Mouse (Mus musculus): ENCODE results near the gene Denr. TPM values are rescaled to one million over a fixed set of nuclear protein-coding genes. Genes with fewer than 3 reads are reported as not detected.

Gene Denr
- polyA plus RNA-seq, 1 experiment from 2014 or later, result 118 TPM

DNA sequence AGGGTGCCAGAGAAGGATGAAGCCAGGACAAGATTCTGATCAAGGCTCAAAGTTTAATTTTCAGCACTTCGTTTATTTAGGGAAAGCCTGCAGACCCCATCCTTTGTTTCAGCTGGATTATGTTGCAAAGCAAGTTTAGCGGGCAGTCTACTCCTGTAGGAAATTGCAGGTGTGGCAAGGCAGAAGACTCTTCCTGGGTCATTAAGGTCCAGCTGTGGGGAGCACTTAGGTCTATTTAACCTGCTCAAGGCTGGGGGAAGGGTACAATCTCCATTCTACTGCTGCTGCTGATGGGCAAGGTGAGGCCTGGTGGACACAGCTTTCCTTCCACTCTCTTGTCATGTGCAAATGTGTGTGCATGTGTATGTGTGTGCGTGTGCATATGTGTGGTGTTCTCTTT lies 52.0 kb downstream of the Denr start:
- H3K27ac ChIP-seq (ENCODE audit: low read length), result no peak overlapping the region
- H3K27me3 ChIP-seq (ENCODE audit: control insufficient read depth, insufficient read depth, low read depth, low read length), result no peaks in the 10 kb centered on the region
- H3K4me1 ChIP-seq (replicated peaks; ENCODE audit: control insufficient read depth, insufficient read depth, low read length), result no peaks in the 10 kb centered on the region
- no peak overlapping the region for H3K4me2 ChIP-seq (ENCODE audit: low read depth, low read length)
- no peak for ATAC-seq (ENCODE audit: low read depth)
- H3K36me3 ChIP-seq (ENCODE audit: control insufficient read depth, insufficient read depth, low read length), result no peaks in the 10 kb centered on the region
- no peak overlapping the region for H3K9ac ChIP-seq (ENCODE audit: low read length)
- 72% methylated on average over 3 of the region's 3 CpGs for WGBS
- H3K4me3 ChIP-seq (ENCODE audit: low read length), result no peak overlapping the region
- H3K9me3 ChIP-seq (ENCODE audit: control insufficient read depth, low read length), result no peaks in the 10 kb centered on the region

DNA sequence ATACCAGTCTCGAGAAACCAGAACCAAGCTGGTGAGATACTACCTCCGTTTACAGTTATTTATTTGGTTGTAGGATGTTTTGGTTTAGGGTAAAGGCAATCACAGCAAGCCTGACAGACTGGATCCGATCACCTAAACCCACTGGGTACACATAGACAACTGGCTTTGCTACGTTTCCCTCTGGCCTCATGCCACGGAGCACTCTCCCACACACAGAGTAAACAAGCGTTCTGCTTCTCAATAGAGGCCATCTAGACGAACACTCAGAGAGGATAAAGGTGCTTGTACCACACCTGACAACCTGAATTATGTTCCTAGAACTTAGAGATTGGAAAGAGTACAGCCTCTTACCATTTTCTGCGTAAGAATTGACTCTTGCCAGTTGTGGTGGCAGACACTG lies 53.2 kb downstream of the Denr start:
- no peaks in the 10 kb centered on the region for H3K36me3 ChIP-seq (ENCODE audit: control insufficient read depth, insufficient read depth, low read length)
- no peak overlapping the region for H3K4me3 ChIP-seq (ENCODE audit: low read length)
- no peak overlapping the region for H3K4me2 ChIP-seq (ENCODE audit: low read depth, low read length)
- no peaks in the 10 kb centered on the region for H3K4me1 ChIP-seq (replicated peaks; ENCODE audit: control insufficient read depth, insufficient read depth, low read length)
- no peaks in the 10 kb centered on the region for H3K9me3 ChIP-seq (ENCODE audit: control insufficient read depth, low read length)
- H3K9ac ChIP-seq (ENCODE audit: low read length), result no peak overlapping the region
- WGBS, result 46% methylated on average over 8 of the region's 8 CpGs
- no peak for ATAC-seq (ENCODE audit: low read depth)
- no peak overlapping the region for H3K27ac ChIP-seq (ENCODE audit: low read length)
- no peaks in the 10 kb centered on the region for H3K27me3 ChIP-seq (ENCODE audit: control insufficient read depth, insufficient read depth, low read depth, low read length)

DNA sequence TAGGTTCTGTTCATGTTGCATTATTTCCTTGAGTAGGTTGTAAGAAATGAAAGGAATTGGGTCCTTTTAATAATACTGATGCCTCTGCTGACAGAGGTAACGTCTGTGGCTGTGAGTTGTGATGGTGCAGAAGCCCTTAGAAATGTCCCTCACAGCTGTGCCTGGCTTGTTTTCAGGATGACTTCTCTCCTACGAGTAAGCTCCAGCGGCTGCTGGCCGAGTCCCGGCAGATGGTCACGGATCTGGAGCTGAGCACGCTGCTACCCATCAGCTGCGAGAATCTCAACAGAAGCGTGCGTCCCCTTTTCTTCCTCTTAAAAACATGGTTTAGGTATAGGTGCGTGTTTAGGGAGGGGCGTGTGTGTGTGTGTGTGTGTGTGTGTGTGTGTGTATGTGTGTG lies 54.1 kb downstream of the Denr start:
- Histone ChIP-seq H3K36me3 (ENCODE audit: control insufficient read depth, insufficient read depth, low read length) (no peaks in the 10 kb centered on the region), H3K4me1 (replicated peaks; ENCODE audit: control insufficient read depth, insufficient read depth, low read length) (no peaks in the 10 kb centered on the region), H3K9ac (ENCODE audit: low read length) (no peak overlapping the region), H3K4me2 (ENCODE audit: low read depth, low read length) (no peak overlapping the region), H3K27ac (ENCODE audit: low read length) (no peak overlapping the region), H3K27me3 (ENCODE audit: control insufficient read depth, insufficient read depth, low read depth, low read length) (no peaks in the 10 kb centered on the region), H3K9me3 (ENCODE audit: control insufficient read depth, low read length) (no peaks in the 10 kb centered on the region), H3K4me3 (ENCODE audit: low read length) (no peak overlapping the region)
- WGBS, result 80% methylated on average over 12 of the region's 12 CpGs
- ATAC-seq (ENCODE audit: low read depth), result no peak

DNA sequence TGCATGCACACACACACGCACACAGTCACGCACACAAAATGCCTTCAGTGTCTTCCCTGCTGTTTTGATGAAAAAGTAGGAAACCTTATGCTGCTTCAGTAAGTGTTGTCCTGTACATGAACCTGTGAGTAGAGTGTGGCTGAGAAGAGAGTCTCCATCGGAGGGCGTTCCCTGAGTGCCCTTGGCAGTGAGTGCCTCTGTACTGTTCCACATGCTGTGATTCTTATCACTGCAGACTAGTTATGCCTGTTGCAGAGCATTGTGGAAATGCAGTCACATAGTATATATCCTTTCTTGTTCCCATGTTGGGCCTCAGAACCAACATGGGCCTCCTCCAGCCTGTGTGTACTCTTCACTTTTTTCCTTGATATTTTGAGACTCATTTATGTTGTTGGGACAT lies 57.2 kb downstream of the Denr start:
- no peaks in the 10 kb centered on the region for H3K9me3 ChIP-seq (ENCODE audit: control insufficient read depth, low read length)
- no peaks in the 10 kb centered on the region for H3K4me1 ChIP-seq (replicated peaks; ENCODE audit: control insufficient read depth, insufficient read depth, low read length)
- no peak for ATAC-seq (ENCODE audit: low read depth)
- no peaks in the 10 kb centered on the region for H3K36me3 ChIP-seq (ENCODE audit: control insufficient read depth, insufficient read depth, low read length)
- H3K4me3 ChIP-seq (ENCODE audit: low read length), result no peak overlapping the region
- no peak overlapping the region for H3K9ac ChIP-seq (ENCODE audit: low read length)
- 80% methylated on average over 4 of the region's 4 CpGs for WGBS
- no peaks in the 10 kb centered on the region for H3K27me3 ChIP-seq (ENCODE audit: control insufficient read depth, insufficient read depth, low read depth, low read length)
- no peak overlapping the region for H3K4me2 ChIP-seq (ENCODE audit: low read depth, low read length)
- H3K27ac ChIP-seq (ENCODE audit: low read length), result no peak overlapping the region

DNA sequence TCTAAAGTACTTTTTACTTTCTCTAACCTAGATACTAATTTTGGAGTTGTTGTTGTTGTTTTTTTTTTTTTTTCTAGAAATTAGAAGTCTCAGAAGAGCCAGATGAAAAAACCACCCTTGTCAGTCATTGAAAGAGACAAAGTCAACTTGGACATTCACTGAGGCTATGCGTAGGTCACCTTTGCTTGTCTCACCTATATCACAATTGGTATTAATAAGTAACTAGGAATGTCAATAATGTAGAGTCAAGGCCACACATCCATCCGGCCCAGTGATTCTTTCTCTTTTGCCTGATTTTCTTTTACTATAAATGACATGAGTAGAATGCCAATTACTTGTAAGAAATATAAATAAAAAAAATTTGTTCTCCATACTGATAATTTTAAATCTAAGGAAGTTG lies 59.8 kb downstream of the Denr start:
- Histone ChIP-seq H3K27me3 (ENCODE audit: control insufficient read depth, insufficient read depth, low read depth, low read length) (no peaks in the 10 kb centered on the region), H3K9me3 (ENCODE audit: control insufficient read depth, low read length) (no peaks in the 10 kb centered on the region), H3K36me3 (ENCODE audit: control insufficient read depth, insufficient read depth, low read length) (no peaks in the 10 kb centered on the region), H3K4me3 (ENCODE audit: low read length) (no peak overlapping the region), H3K27ac (ENCODE audit: low read length) (no peak overlapping the region), H3K9ac (ENCODE audit: low read length) (no peak overlapping the region), H3K4me2 (ENCODE audit: low read depth, low read length) (no peak overlapping the region), H3K4me1 (replicated peaks; ENCODE audit: control insufficient read depth, insufficient read depth, low read length) (no peaks in the 10 kb centered on the region)
- no peak for ATAC-seq (ENCODE audit: low read depth)
- WGBS, result 61% methylated on average over 2 of the region's 2 CpGs

DNA sequence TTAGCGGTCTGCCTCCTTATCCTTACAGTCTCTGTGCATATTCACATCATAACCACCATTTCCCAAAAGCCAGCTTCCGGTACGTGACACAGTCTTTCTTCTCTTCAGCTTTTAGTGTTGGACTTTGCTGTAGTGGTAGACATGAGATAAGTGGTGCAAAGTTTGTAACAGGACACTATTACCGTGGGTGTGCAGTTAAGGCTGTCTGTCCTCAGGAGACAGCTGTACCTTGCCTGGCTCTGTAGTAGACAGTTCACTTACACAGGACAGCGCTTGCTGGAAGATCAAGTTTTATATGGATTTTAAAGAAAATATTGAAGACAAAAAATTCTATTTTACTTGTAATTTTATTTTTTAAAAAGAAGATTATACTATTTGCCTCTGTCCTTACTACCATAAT lies 61.5 kb downstream of the Denr start:
- Histone ChIP-seq H3K4me3 (ENCODE audit: low read length) (no peak overlapping the region), H3K4me1 (replicated peaks; ENCODE audit: control insufficient read depth, insufficient read depth, low read length) (no peaks in the 10 kb centered on the region), H3K9me3 (ENCODE audit: control insufficient read depth, low read length) (no peaks in the 10 kb centered on the region), H3K4me2 (ENCODE audit: low read depth, low read length) (no peak overlapping the region), H3K36me3 (ENCODE audit: control insufficient read depth, insufficient read depth, low read length) (no peaks in the 10 kb centered on the region), H3K27me3 (ENCODE audit: control insufficient read depth, insufficient read depth, low read depth, low read length) (peaks cover 4% of the 10 kb centered on the region), H3K27ac (ENCODE audit: low read length) (no peak overlapping the region), H3K9ac (ENCODE audit: low read length) (no peak overlapping the region)
- ATAC-seq (ENCODE audit: low read depth), result no peak
- WGBS, result 53% methylated on average over 5 of the region's 5 CpGs

DNA sequence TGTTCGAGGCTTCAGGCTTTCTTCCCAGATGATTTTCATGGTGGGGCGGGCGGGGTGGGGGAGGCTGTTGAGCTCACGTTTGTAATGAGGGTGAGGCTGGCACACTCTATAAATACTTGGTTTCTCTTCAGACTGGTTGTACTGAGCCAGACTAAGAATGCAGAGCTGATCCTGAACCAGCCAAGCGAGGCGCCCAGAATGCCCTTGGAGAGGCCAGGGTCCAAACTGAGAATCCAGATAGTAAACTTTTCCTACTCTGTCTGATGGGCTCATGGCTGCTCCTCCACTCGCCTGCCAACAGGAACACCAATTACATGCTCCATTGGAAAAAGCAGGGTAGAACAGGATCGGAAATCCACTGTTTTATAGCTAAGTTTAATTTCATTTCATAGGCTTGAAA lies 62.2 kb downstream of the Denr start:
- no peak overlapping the region for H3K27ac ChIP-seq (ENCODE audit: low read length)
- H3K4me3 ChIP-seq (ENCODE audit: low read length), result no peak overlapping the region
- no peak overlapping the region for H3K4me2 ChIP-seq (ENCODE audit: low read depth, low read length)
- WGBS, result 72% methylated on average over 8 of the region's 8 CpGs
- H3K9ac ChIP-seq (ENCODE audit: low read length), result no peak overlapping the region
- H3K4me1 ChIP-seq (replicated peaks; ENCODE audit: control insufficient read depth, insufficient read depth, low read length), result no peaks in the 10 kb centered on the region
- no peaks in the 10 kb centered on the region for H3K9me3 ChIP-seq (ENCODE audit: control insufficient read depth, low read length)
- no peaks in the 10 kb centered on the region for H3K36me3 ChIP-seq (ENCODE audit: control insufficient read depth, insufficient read depth, low read length)
- H3K27me3 ChIP-seq (ENCODE audit: control insufficient read depth, insufficient read depth, low read depth, low read length), result peaks cover 4% of the 10 kb centered on the region
- ATAC-seq (ENCODE audit: low read depth), result no peak

DNA sequence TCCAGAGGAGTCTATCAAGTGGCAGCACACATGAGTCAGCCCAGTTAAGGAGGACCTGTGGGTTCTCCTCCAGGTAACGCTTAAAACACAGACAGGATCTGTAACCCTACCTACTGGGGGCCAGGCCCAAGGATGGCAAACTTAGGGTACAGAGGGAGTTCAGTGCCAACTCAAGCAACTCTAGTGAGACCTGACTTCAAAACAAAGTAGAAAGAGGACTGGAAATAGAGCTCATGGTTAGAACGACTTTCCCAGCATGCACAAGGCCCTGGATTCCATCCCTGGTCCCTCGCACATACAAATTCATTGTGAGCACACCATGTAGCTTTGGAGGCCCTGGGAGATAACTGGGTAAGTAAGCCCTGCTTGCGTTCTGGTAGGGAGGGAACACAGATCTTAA lies 63.6 kb downstream of the Denr start:
- H3K27me3 ChIP-seq (ENCODE audit: control insufficient read depth, insufficient read depth, low read depth, low read length), result peaks cover 11% of the 10 kb centered on the region
- no peak overlapping the region for H3K4me3 ChIP-seq (ENCODE audit: low read length)
- peaks cover 4% of the 10 kb centered on the region; the same call in 1 of the 2 replicates for H3K4me1 ChIP-seq (replicated peaks; ENCODE audit: control insufficient read depth, insufficient read depth, low read length)
- no peak for ATAC-seq (ENCODE audit: low read depth)
- no peak overlapping the region for H3K9ac ChIP-seq (ENCODE audit: low read length)
- no peaks in the 10 kb centered on the region for H3K9me3 ChIP-seq (ENCODE audit: control insufficient read depth, low read length)
- H3K4me2 ChIP-seq (ENCODE audit: low read depth, low read length), result no peak overlapping the region
- no peak overlapping the region for H3K27ac ChIP-seq (ENCODE audit: low read length)
- H3K36me3 ChIP-seq (ENCODE audit: control insufficient read depth, insufficient read depth, low read length), result no peaks in the 10 kb centered on the region
- WGBS, result 84% methylated on average over 4 of the region's 4 CpGs

DNA sequence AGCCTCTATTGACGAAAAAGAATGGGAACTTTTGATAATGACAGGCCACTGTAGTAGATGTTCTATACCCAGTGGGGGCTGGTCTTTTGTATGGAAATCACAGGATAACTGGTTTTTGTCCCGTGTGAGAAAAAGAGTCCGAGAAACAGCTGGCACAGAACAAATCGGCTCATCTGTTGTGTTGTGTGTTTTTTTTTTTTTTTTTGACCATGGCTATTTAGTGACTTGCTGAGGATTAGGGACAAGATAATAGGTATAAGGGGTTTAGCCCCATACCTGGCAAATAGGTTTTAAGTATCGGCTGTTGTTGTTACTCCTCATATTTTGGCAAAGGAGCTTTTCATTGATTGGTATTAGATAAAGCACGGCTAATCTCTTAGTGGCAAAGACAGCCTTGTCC lies 65.5 kb downstream of the Denr start:
- H3K27ac ChIP-seq (ENCODE audit: low read length), result no peak overlapping the region
- peaks cover 11% of the 10 kb centered on the region for H3K4me1 ChIP-seq (replicated peaks; ENCODE audit: control insufficient read depth, insufficient read depth, low read length)
- H3K36me3 ChIP-seq (ENCODE audit: control insufficient read depth, insufficient read depth, low read length), result no peaks in the 10 kb centered on the region
- ATAC-seq (ENCODE audit: low read depth), result no peak
- 61% methylated on average over 6 of the region's 6 CpGs for WGBS
- H3K9me3 ChIP-seq (ENCODE audit: control insufficient read depth, low read length), result no peaks in the 10 kb centered on the region
- H3K4me3 ChIP-seq (ENCODE audit: low read length), result no peak overlapping the region
- no peak overlapping the region for H3K4me2 ChIP-seq (ENCODE audit: low read depth, low read length)
- no peak overlapping the region for H3K9ac ChIP-seq (ENCODE audit: low read length)
- H3K27me3 ChIP-seq (ENCODE audit: control insufficient read depth, insufficient read depth, low read depth, low read length), result peaks cover 11% of the 10 kb centered on the region
